Mouse (Mus musculus): ENCODE data around the gene S100a13. TPM values are rescaled to one million over a fixed set of nuclear protein-coding genes. Genes with fewer than 3 reads are reported as not detected.

S100a13 gene
- 10 to 100 TPM; 19.2 to 20.4 TPM for total RNA-seq (2021)
- long read RNA-seq, experiment 1, partial matches to known transcripts: 18 of 18 reads
- long read RNA-seq, experiment 1, other reads (novel, unspliced or antisense): 0 of 18 reads
- long read RNA-seq, experiment 2, partial matches to known transcripts: 17 of 21 reads
- long read RNA-seq, experiment 2, other reads (novel, unspliced or antisense): 4 of 21 reads

DNA sequence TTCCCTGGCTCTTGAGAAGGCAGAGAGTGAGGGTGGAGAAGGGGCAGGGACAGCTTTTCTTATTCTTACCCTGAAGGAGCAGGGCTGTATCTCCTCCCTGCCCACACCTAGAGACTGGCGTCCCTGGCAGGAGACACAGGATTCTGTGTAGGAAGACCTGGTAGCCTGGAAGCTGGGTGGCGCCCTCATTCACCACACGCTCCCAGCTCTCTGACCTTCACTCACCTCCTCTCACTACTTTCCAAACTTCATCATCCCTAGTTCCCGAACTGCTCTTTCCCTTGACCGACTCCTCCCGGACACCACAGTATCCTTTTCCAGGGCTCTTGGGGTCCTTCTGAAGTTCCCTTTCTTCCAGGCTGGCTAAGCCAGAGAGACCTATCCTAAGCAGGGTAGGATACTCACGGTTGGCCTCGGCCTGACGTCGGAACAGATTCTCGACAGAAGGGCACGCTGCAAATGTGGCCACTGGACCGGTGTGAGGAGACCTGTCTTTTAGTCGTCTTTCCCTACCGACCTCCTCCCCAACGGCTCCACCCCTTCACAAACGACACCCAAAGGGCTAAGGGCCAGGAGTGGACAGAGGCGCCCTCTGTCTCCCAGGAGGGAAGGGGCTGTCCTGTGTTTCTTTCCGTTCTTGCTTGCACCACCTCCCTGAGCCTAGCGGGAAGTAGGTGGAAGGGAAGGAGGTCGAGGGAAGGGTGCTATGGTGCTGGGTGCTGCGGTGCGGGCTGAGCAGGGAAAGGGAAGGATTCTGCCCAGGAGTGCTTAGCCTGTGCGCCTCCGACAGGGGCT lies at the start of gene S100a13, which contains the start of gene S100a1:
S100a13 (plus strand) TSS at position 640 of the 795 bp plus-strand sequence.
S100a1 (minus strand) TSS at position 597 of the 795 bp plus-strand sequence.
- peak; percentile 39 to 56 for DNase-seq (ENCODE audit: low spot score in 2 of 2)

DNA sequence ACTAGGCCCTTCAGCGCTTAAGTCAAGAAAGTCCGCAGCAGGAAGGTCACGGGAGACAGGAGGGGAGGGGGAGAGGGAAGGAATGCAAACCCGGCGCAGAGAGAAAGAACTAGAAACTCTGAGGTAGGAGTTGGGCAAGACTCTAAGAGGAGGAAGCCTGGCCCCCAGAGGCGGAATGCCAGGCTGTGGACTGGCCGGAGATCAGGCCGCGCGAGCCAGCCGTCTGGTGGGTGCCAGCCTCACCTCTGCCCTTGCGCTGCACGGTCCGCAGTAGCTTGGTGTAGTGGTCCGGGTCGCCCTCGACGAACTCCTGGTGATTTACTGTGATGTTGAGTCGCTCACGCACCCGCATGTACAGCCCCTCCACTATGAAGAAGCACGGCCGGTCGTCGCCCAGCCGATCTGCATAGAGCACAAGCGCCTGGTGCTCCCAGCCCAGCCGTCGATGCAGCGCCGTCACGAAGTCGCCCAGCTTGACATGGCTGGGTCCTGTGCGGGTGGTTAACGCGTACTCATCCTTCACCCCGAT lies 49.6 kb upstream of the S100a13 start:
- no peak for DNase-seq (ENCODE audit: low spot score in 2 of 2)

DNA sequence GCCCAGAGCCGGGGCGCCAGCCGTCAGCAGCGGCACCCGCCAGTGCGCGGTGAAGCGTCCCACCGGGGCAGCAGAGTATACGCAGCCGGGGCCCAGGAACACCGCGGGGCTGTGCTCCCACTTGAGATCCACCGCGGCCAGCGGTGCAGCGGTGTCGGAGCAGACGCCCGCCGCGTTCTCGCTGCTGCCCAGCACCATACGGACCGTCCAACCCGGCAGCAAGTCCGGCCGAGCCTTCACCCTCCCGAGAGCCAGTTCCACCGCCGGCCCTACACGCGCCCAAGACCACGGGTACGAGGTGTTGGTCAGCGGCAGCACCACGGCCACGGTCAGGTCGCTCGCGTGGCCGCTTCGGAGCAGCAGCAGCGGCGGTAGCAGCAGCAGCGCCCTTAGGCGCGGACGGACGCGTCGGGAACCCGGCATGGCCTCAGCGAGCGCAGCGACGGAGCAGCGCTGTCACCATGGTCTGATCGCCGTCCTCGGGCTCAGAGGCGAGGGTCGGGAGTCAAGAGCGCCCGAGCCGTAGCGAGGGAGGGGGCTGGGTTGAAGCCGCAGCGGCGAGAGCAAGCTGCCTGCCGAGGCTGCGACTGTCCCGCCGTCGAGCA lies 49.1 kb upstream of the S100a13 start:
- peak in 1 of 2 experiments; percentile 10 for DNase-seq (ENCODE audit: low spot score in 2 of 2)

DNA sequence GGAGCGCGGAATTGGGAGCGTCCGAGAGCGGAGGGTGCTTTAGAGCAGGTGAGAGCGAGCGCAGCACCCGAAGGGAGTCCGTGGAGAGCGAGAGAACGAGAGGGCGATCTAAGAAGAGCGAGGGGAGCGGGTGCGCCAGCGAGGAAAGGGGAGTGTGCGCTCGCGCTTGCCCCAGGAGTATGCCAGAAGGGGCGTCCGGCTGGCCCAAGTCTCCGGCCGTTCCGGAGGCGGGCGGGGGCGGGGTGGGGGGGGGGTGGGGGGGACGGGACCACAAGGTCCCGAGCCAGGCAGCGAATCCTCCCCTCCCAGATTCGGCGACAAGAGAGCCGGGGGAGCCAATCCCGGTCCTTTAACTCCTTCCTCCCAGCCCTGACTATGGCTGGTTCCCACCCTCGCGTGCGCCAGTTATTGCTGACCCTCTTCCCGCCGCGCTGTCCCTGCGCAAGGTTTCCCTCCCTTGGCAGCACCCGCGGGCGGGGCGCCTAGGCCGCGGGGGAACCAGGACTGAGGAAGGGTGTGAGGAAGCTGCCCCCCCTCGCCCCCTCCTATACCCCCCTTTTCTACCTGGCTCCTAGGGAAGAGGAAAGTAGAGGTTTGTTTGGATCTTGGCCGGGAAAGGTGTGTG lies 48.4 kb upstream of the S100a13 start, which contains the start of gene Npr1:
Npr1 (minus strand) TSS at position 181 of the 625 bp plus-strand sequence.
- DNase-seq (ENCODE audit: low spot score in 2 of 2): no peak

DNA sequence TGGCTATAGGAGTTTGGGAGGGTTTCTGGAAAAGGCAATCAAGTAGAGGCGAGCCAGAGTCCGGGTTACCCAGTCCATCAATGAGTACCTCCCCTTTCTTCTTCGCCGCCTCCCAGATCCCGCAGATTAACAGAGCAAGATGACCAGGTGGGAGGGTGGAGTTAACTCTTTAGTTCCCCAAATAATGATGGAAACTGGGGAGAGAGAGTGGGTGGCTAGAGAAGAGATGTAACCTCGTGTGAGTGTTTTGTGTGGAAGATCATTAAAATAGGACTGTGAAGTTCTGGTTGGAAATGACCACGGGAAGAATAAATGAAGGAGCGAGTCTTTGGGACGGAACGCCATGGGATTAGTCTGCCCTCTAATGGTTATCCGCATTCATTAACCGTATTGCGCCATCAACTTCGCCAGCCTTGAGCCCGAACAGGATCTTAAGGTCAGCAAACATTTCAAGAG lies 47.9 kb upstream of the S100a13 start:
- peak; percentile 52 to 61 for DNase-seq (ENCODE audit: low spot score in 2 of 2)

DNA sequence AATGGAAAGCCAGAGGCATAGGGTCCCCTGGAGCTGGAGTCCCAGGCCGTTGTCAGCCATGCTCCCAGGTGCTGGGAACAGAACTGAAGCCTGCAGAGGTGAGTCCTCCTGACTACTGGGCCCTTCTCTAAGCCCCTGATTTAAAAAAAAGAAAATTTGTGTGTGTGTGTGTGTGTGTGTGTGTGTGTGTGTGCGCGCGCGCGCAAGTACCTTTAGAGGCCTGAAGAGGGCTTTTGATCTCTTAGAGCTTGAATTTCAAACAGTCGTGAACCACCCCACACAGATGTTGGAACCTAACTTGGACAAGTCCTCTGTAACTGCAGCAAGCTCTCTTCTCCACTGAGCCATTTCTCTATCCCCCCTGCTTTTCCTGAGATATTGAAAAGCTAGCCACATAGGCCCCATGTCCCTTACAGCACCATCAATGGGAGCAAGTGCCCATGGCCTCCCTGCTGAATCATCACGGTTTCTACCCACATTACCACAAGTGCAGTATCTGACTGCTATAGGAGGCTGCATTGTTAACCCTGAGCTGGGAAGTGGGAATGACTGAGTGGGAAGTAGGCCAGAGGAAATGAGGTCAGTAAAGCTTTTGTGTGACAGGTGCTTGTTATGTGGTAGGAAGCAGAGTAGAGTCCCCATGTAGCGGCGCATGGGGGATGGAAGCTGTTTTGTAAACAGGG lies 46.5 kb upstream of the S100a13 start:
- DNase-seq (ENCODE audit: low spot score in 2 of 2): no peak

DNA sequence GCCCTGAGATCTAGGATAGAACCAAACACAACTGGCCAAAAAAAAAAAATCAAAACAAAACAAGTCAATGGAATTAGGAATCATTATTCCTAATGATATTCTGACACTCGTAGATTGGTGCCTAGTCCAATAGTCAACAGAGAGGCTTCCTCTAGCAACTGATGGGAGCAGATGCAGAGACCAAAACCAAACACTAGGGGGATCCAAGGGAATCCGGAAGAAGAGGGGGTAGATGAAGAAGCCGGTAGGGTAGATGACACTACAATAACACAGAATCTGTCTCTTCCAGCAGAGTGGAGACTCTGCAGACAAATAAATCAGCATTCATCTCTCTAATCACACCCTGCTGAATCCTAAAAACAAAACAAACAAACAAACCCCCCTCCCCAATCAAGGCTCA lies 42.0 kb upstream of the S100a13 start:
- peak in 1 of 2 experiments; percentile 40 for DNase-seq (ENCODE audit: low spot score in 2 of 2)

DNA sequence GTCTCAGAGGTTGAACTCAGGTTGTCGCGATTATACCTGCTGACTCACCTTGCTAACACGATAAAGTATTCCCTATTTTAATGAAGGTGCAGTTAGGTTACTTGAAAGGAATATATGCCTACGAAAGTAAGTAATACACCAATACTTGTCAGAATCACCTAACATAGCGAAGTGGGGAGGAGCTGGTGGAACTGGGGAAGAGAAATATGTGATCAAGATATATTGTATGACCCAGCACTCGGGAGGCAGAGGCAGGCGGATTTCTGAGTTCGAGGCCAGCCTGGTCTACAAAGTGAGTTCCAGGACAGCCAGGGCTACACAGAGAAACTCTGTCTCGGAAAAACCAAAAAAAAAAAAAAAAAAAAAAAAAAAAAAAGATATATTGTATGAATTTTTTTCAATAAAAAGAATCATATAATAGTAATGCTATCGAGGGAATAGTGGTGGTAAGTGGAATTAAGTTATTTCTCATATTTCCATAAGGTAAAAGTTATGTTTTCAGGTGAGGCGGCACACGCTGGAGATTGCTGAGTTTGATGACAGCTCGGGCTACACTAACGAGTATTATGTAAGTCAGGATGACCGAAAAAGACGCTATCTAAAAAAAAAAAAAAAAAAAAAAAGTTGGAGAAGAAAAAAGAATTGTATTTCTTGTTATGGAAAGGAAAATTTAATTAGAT lies 38.9 kb upstream of the S100a13 start:
- DNase-seq (ENCODE audit: low spot score in 2 of 2): no peak

DNA sequence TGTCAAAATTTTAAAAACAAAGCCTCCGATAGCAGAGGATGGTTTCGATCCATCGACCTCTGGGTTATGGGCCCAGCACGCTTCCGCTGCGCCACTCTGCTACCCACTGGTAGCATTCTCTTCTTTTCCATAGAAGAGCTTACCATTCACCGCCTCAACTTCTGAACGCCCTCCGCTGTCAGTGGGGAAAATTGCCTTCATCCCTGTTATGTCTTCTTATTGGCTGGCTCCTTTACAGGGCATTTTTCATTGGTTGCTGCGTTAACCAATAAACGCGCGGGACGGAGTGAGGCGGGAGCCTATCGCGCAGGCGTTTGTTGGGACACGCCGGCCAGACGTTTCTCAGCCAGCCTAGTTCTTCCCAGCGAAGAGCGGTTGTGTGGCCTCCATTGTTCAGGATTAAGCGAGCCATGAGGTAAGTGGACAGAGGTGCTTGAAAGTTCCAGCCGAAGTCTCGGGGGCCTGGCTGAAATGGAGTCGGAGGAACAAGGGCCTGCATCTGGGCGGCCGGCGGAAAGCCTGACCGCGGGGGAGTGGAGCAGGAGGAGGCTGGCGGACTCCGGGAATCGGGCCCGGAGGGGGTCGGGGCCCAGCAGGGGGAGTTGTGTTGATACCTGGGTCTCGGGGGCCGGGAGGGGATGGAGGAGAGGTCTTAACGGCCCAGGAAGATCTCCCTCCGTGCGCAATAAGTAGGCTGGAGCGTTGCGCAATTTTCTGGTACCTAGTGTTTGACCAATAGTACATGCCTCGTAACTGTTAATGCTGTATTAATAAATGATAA lies 38.2 kb upstream of the S100a13 start, which contains the start of gene Ilf2:
Ilf2 (plus strand) TSS at position 296 of the 781 bp plus-strand sequence.
- DNase-seq (ENCODE audit: low spot score in 2 of 2): peak; percentile 93 to 96

DNA sequence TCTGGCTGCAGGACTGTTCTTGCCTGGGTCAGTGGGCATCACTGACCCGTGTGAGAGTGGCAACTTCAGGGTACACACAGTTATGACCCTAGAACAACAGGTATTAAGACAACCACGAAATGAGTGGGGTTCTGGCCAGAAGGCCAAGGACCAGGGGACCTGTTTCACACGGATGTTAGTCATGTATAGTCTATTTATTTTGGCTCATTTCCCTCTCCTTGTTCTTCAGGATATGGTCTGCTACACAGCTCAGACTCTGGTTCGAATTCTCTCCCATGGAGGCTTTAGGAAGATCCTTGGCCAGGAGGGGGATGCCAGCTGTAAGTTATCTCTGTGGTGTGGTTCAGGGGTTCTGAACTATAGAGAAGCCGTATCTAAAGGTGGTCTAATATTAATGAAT lies 27.2 kb upstream of the S100a13 start:
- no peak for DNase-seq (ENCODE audit: low spot score in 2 of 2)

DNA sequence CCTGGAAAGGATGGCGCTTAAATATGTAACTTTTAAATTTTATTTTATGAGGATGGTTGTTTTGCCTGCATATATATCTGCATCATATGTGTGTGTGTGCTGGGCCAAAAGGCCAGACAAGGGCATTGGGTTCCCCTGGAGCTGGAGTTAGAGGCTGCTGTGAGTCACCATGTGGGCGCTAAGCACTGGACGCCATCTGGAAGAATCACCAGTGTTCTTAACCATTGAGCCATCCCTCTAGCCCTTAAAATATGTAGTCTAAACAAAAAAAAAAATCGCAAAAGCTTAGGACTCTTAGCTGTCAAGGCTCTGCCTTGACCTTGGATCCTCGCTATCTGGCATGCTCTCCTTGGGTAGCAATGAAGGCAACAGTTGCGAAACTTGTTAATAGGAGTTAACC lies 25.7 kb upstream of the S100a13 start:
- no peak for DNase-seq (ENCODE audit: low spot score in 2 of 2)

DNA sequence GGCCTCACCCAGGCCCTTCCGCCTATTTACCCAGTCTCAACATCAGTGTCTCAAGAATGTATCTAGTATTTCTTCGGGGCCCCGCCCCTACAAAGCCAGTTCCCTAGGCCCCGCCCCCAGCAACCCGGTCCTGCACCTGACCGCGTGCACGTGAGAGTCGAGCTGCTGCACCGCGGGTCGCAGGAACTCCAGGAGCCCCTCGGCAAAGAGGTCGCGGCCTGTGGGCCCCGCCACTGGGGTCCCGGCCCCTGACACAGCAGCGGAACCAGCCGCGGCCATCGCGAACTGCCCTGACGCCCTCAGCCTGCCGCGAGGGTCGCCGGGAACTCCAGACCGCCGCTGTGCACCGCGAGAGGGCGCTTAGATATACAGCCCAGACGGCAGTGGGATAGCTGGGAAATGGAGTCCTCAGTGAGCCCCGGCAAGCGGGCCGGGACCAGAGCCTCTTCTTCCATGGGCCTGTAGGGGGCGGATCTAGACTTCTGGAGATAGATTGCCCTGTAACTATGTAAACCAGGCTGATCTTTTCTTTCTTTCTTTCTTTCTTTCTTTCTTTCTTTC lies 23.5 kb upstream of the S100a13 start, which contains the start of gene Snapin:
Snapin (minus strand) TSS at position 338 of the 561 bp plus-strand sequence.
- peak; percentile 94 to 96 for DNase-seq (ENCODE audit: low spot score in 2 of 2)

DNA sequence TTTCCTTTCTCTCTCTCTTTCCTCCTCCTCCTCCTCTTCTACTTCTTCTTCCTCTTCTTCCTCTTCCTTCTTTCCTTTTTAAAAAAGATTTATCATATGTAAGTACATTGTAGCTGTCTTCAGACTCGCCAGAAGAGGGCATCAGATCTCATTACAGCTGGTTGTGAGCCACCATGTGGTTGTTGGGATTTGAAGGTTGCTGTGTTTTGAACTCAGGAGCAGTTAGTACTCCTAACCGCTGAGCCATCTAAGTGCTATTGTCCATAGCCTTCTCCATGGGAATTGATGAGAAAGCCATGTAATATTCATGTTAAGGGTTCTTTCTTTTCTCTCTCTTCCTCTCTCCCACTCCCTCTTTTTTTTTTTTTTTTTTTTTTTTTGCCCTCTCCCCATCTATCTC lies 22.9 kb upstream of the S100a13 start:
- peak in 1 of 2 experiments; percentile 41 for DNase-seq (ENCODE audit: low spot score in 2 of 2)

DNA sequence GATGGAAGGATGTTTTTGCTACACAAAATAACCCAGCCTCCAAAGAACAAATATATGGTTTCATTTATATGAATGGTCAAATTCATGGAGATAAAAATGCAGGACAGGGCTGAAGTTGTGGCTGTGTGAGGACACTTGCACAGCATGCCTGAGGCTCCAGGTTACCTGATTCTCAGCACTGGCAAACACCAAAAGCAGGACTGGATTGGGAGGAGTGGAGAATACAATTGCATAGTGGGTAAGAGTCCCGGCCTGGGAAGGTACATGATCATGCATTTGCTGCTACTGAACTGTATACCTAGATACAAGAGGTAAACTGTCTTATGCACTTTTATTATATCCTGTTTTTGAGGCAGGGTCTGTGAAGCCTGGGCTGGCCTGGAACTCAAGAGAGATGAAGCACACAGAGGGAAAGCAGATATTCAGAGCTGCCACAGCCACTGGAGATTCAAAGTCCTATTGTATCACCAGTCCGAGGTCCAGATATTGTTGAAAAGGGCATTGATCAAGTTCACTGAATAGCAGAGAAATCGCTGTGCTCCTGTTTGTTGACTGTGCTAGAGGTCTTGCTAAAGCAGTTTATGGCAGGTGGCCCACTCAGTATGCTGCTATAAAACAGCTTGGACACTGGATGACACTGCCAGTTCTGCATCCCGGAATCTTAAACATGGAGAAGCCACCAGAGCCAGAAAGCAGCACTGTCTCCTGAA lies 20.2 kb upstream of the S100a13 start:
- no peak for DNase-seq (ENCODE audit: low spot score in 2 of 2)

DNA sequence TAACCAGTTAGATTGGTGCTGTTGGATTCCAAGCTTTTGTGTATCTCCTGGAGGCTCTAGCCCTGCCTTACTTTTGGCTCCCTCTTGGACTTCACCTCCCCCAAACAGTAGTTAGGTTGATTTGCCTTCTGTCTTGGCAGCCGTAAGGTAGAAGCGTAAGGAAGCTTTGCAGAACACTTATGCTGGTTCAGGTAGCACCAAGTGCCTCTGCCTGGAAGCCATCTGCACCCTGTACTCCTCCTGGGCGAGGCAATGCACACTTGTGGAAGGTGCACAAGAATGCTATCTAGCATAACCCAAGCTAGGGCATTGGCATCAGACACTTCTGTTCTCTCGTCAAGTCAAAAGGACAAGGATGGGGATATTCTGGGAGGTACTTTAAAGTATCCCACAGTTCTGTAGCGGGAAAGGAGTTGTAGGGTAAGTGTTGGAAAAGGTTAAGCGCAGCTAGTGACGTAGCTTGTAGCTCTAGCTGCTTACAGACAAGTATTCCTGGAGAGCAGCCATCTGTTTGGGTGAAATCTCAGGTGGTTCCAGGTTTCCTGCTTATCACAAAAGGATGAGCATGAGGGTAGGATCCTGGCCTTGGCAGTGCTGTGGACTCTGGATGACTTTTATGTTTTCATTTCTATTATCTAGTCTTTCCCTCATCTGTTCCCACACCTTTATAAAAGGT lies 18.2 kb upstream of the S100a13 start:
- no peak for DNase-seq (ENCODE audit: low spot score in 2 of 2)

DNA sequence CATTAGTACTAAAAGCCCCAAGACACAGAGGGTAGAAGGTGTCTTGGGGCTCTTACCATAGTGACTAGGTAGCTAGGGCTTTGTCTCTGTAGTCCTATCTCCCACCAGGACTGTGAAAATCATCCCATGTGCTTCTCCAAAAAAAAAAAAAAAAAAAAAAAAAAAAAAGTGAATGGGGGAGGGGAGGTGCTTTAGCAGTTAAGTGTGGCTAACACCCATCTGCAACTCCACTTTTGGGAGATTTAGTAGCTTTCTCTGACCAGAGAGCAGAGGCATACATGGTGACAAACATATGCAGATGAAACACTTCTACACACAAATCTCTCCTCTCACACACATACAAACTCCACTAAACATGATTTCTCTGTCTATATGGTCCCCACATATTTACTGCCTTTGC lies 16.6 kb upstream of the S100a13 start:
- DNase-seq (ENCODE audit: low spot score in 2 of 2): no peak

DNA sequence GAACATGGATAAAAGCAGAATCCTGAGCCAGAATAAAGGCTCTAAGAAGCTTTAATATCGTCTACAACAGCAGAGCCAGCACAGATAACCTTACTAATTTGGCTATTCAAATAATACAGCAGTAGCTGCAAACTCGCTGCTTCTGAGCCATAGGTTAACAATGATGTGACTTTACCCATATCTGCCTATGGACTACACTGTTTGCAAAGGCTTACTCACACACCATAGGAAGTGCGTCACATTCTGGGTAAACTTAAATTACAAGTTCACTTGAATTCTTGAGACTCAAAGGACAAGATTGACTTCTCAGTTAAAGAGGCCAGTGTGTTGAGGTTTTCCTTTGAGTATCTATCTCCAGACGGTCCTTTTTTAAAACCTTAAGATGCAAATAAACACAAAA lies 10.8 kb upstream of the S100a13 start:
- DNase-seq (ENCODE audit: low spot score in 2 of 2): no peak

DNA sequence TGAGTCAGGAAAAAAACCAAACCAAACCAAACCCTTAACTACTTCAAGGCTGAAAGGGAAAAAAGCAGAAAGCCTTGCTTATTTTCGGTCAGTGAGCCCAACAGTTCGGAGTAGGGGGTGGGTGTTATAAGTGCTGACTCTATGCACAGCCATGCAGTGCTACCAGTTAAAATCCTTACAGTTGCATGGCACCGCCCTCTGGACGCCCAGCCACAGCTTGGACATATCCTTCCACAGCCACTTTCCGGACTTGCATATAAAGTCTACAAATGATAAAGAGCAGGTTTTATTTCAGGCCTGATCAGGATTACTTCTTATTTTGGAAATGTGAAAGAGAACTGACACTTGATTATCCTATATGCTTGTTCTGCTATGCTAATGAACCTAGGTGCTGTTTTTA lies 9.0 kb upstream of the S100a13 start:
- DNase-seq (ENCODE audit: low spot score in 2 of 2): no peak

Measured in left cerebral cortex, adult 18-20 months (tissue).